8 mouse cellular contexts compared by ENCODE assay signal in the genomic region with DNA sequence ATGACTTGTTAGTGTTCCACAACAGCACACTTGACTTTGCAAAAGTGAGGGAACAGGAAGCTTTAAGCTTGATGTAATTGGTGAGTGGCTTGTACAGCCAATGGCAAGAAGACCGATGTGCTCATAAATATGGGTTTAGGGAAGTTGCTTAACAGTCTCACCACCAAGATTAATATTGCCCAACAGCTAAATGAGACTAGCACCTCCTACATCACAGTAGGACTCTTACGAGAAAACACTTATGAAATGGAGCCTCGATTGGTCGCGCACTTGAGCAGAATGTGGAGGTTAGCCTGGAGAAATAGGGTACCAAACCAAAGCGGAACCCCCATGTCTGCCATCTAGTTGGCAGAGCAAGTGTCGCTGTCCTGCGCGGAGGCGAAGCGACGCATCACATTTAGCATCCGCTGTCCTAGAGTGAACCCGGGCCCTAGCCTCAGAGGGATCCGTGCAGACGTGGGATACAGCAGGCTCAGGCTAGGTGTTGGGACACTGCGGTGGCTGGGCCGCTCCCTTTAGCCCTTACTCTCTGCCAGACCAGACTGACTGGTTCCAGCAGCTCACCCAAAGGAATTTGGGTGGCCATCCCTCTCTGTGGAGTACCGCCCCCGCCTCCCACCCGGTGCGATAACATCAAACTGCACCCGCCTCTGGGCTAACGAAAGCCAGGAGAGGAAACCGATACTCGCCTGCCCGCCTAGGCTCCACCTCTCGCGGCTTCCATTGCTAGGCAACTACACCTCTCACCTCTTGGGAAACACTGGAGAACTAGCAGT. TPM values are rescaled to one million over a fixed set of nuclear protein-coding genes. Genes with fewer than 3 reads are reported as not detected.
A peak's percentile ranks its signal among the peaks of the same experiment; 100 is the strongest.
DNase-seq lines count a peak whose midpoint lies in the region; ATAC-seq and TF ChIP-seq lines count a peak whose summit lies in the region.

No protein-coding gene starts in this region.

- no peak overlapping the region for H3K27ac ChIP-seq in forebrain, postnatal 0 days (ENCODE audit: low read depth, low read length)

- TF ChIP-seq CTCF in forebrain, postnatal 0 days (IDR thresholded peaks at IDR 0.05; ENCODE audit: low read depth): no peak

- no peak overlapping the region for H3K9ac ChIP-seq in forebrain, postnatal 0 days

- 11% methylated on average over 29 of the region's 29 CpGs for WGBS in forebrain, postnatal 0 days

- peak overlapping the region; percentile 48 for H3K4me2 ChIP-seq in forebrain, postnatal 0 days (ENCODE audit: low read depth)

- ATAC-seq in forebrain, postnatal 0 days: peak; percentile 60

- no peaks in the 10 kb centered on the region for H3K36me3 ChIP-seq in forebrain, postnatal 0 days (ENCODE audit: insufficient read depth)
- no peaks in the 10 kb centered on the region for H3K36me3 ChIP-seq in megakaryocyte, embryonic 14.5 days (replicated peaks; ENCODE audit: low read length)
- no peaks in the 10 kb centered on the region for H3K36me3 ChIP-seq in splenic B cell, adult 2 months (ENCODE audit: control insufficient read depth, insufficient read depth, low read length, poor library complexity, severe bottlenecking)

- H3K4me1 ChIP-seq in forebrain, postnatal 0 days (ENCODE audit: insufficient read depth): no peaks in the 10 kb centered on the region
- peaks cover 24% of the 10 kb centered on the region for H3K4me1 ChIP-seq in megakaryocyte, embryonic 14.5 days

- H3K4me3 ChIP-seq in forebrain, postnatal 0 days (ENCODE audit: low read depth, low read length): peak overlapping the region; percentile 25
- H3K4me3 ChIP-seq in megakaryocyte, embryonic 14.5 days (replicated peaks): peak overlapping the region; percentile 85

- intact Hi-C loops in gastrocnemius, postnatal 36 days (cut with DNase I): no loop called here

- peak; percentile 42 to 50 for DNase-seq in right cerebral cortex, postnatal 10 days (ENCODE audit: low spot score in 2 of 2)
- no peak for DNase-seq in right cerebral cortex, postnatal 36 days (ENCODE audit: low spot score in 2 of 2)
- no peak for DNase-seq in forebrain, postnatal 0 days
- DNase-seq in kidney, postnatal 25 days: peak; percentile 59 to 87
- peak; percentile 54 for DNase-seq in splenic B cell, adult 2 months (ENCODE audit: low read depth, low spot score)
- DNase-seq in layer of hippocampus, postnatal 36 days: no peak
- DNase-seq in gastrocnemius, postnatal 36 days: no peak

- no peaks in the 10 kb centered on the region for H3K9me3 ChIP-seq in forebrain, postnatal 0 days (ENCODE audit: low read length)
- H3K9me3 ChIP-seq in megakaryocyte, embryonic 14.5 days: peaks cover 12% of the 10 kb centered on the region

- peaks cover 49% of the 10 kb centered on the region for H3K27me3 ChIP-seq in forebrain, postnatal 0 days (ENCODE audit: insufficient read depth, low read length)
- H3K27me3 ChIP-seq in megakaryocyte, embryonic 14.5 days (replicated peaks): peaks cover 43% of the 10 kb centered on the region
- H3K27me3 ChIP-seq in splenic B cell, adult 2 months (ENCODE audit: control insufficient read depth, insufficient read depth, low read length, poor library complexity, severe bottlenecking): no peaks in the 10 kb centered on the region

RNA-seq across cellular contexts. Expression of a gene that starts 2.7 kb away (rescaled TPM):
- total RNA-seq in forebrain, postnatal 0 days (2014; rRNA removed): 1.4 and 2.0 TPM in 2 replicates
- 1.6 and 2.0 TPM in 2 replicates for polyA plus RNA-seq in forebrain, postnatal 0 days (2015; fragmentation: Nextera tagmentation; extraction: Ambion mirVana)
- 1.6 TPM in 1 of 2 replicates, not detected in the other for polyA plus RNA-seq in megakaryocyte, embryonic 14.5 days (2012; ENCODE audit: insufficient read depth, low replicate concordance)
- total RNA-seq in layer of hippocampus, postnatal 36 days (2021): 1 to 10 TPM; 1.6 to 2.5 TPM
- not detected for total RNA-seq in gastrocnemius, postnatal 36 days (2021)

RNA-seq across cellular contexts. Expression of a gene that starts 41.2 kb away (rescaled TPM):
- 0.05 TPM in 1 of 2 replicates, not detected in the other for total RNA-seq in forebrain, postnatal 0 days (2014; rRNA removed)
- not detected in 2 replicates for polyA plus RNA-seq in forebrain, postnatal 0 days (2015; fragmentation: Nextera tagmentation; extraction: Ambion mirVana)
- polyA plus RNA-seq in megakaryocyte, embryonic 14.5 days (2012; ENCODE audit: insufficient read depth, low replicate concordance): not detected in 2 replicates
- not detected for total RNA-seq in layer of hippocampus, postnatal 36 days (2021)
- total RNA-seq in gastrocnemius, postnatal 36 days (2021): not detected

Comparison
In these comparisons a context has a peak if more than half of its experiments do, and no peak if none do; other contexts are left out.
1. DNase-seq: peak in right cerebral cortex, postnatal 10 days (2 of 2), kidney, postnatal 25 days (2 of 2) and splenic B cell, adult 2 months (single experiment); none in right cerebral cortex, postnatal 36 days (0 of 2), forebrain, postnatal 0 days (single experiment), layer of hippocampus, postnatal 36 days (0 of 2) and gastrocnemius, postnatal 36 days (0 of 2).